Mouse (Mus musculus) left cerebral cortex, adult 2 months (tissue): ENCODE measurements at regions not wholly inside any gene's neighbourhood (a gene's known extent, or its start where the extent isn't known, plus 50 kb on each side); places are given as distances from the start of the nearest gene placed in this dataset.

Experiments used
- DNase-seq, 2 experiments: peaks; one replicate each; pipeline ENCODE4 v3.0.0; 2021 to 2022; ENCODE audit warnings: low spot score in 2 of 2, mixed read lengths in 1 of 2; ENCODE audit errors: extremely low spot score in 1 of 2
- H3K27ac ChIP-seq: fragments of 200-600 bp; 2 replicates; pipeline ENCODE4 v1.8.1; 2022
- H3K4me3 ChIP-seq: fragments of 200-600 bp; 2 replicates; pipeline ENCODE4 v1.8.1; 2022
- CTCF ChIP-seq: fragments of 200-600 bp; IDR thresholded peaks from 2 replicates; pipeline ENCODE4 v1.8.1; 2022; ENCODE audit warnings: antibody characterized with exemption, mild to moderate bottlenecking, moderate library complexity
- intact Hi-C: fragments of 180-260 bp; cut with DNase I; formaldehyde crosslinking; loops from one replicate; pipeline ENCODE4 v1.15.1; 2025

- intact Hi-C loops: no loop called here
Observed at GRCm38 (mm10) chr1:137923705-137924104, 251.8 kb downstream of the Ptprc start.

GRCm38 (mm10) chr1:137922769-137923168, 252.7 kb downstream of the Ptprc start:
- no peak for TF ChIP-seq CTCF
- H3K27ac ChIP-seq: no peak overlapping the region
- peak; percentile 29 to 59 for DNase-seq
- H3K4me3 ChIP-seq: no peak overlapping the region
- intact Hi-C loops: no loop called here

More at GRCm38 (mm10) chr1:137923705-137924104, 251.8 kb downstream of the Ptprc start:
- H3K27ac ChIP-seq: 0 out of 2 replicates have a peak overlapping the region, but pooled peaks have one; percentile 11
- no peak for TF ChIP-seq CTCF
- H3K4me3 ChIP-seq: no peak overlapping the region
- DNase-seq: no peak

- peak overlapping the region; percentile 1; the same call in 1 of the 2 replicates for H3K27ac ChIP-seq
- DNase-seq: no peak
- no peak for TF ChIP-seq CTCF
- intact Hi-C loops: no loop called here
- H3K4me3 ChIP-seq: no peak overlapping the region
Observed at GRCm38 (mm10) chr1:137921592-137921991, 253.9 kb downstream of the Ptprc start.

GRCm38 (mm10) chr1:137919739-137920563, 255.6 kb downstream of the Ptprc start:
- intact Hi-C loops: no loop called here
- H3K4me3 ChIP-seq: no peak overlapping the region
- no peak for TF ChIP-seq CTCF
- no peak for DNase-seq
- peak overlapping the region; percentile 13; the same call in 1 of the 2 replicates for H3K27ac ChIP-seq

GRCm38 (mm10) chr1:137917449-137917848, 258.1 kb downstream of the Ptprc start:
- DNase-seq: no peak
- no peak overlapping the region for H3K4me3 ChIP-seq
- no peak for TF ChIP-seq CTCF
- intact Hi-C loops: no loop called here
- no peak overlapping the region for H3K27ac ChIP-seq

- Histone ChIP-seq H3K4me3 (no peak overlapping the region), H3K27ac (no peak overlapping the region)
- TF ChIP-seq CTCF: no peak
- DNase-seq: no peak
- intact Hi-C loops: no loop called here
Observed at GRCm38 (mm10) chr1:137906883-137907282, 268.6 kb downstream of the Ptprc start.

- intact Hi-C loops: no loop called here
- no peak overlapping the region for H3K4me3 ChIP-seq
- TF ChIP-seq CTCF: no peak
- no peak for DNase-seq
- no peak overlapping the region; the same call in 1 of the 2 replicates for H3K27ac ChIP-seq
Observed at GRCm38 (mm10) chr1:137906477-137906876, 269.0 kb downstream of the Ptprc start.

DNA sequence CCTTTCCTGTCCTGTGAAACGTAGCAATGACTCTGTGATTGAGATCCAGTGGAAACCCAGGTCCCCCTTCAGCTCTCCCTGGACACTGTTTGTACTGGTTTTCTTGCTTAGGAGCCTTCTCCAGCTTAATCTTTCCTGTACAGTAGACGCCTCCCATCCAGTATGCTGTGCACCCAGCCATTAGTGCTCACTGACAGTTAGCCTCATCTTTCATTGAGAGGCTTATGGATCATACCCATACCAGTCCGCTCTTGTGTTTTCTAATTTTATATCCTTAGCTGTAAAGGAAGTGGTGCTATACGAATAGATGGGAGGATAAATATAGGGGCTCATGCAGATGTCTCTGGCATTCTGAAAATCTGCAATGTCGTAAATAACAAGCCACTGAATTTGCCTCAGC, 269.9 kb downstream of the Ptprc start:
- Histone ChIP-seq H3K27ac (peak overlapping the region; percentile 65), H3K4me3 (peak overlapping the region; percentile 10; the same call in 1 of the 2 replicates)
- DNase-seq: no peak
- intact Hi-C loops: no loop called here
- no peak for TF ChIP-seq CTCF

GRCm38 (mm10) chr1:137903351-137903750, 272.2 kb downstream of the Ptprc start:
- H3K4me3 ChIP-seq: peak overlapping the region; percentile 60
- DNase-seq: no peak
- intact Hi-C loops: no loop called here
- H3K27ac ChIP-seq: peak overlapping the region; percentile 92
- no peak for TF ChIP-seq CTCF

GRCm38 (mm10) chr1:137902859-137903258, 272.6 kb downstream of the Ptprc start:
- TF ChIP-seq CTCF: no peak
- Histone ChIP-seq H3K27ac (peak overlapping the region; percentile 92), H3K4me3 (peak overlapping the region; percentile 60)
- intact Hi-C loops: no loop called here
- no peak for DNase-seq

- Histone ChIP-seq H3K27ac (peak overlapping the region; percentile 92), H3K4me3 (peak overlapping the region; percentile 60)
- no peak for DNase-seq
- intact Hi-C loops: loop anchor here (2.0 kb wide), 2 partner anchors 65 to 143 kb away; no protein-coding TSS in a partner anchor
- TF ChIP-seq CTCF: no peak
Observed at GRCm38 (mm10) chr1:137901996-137902395, 273.5 kb downstream of the Ptprc start.

DNA sequence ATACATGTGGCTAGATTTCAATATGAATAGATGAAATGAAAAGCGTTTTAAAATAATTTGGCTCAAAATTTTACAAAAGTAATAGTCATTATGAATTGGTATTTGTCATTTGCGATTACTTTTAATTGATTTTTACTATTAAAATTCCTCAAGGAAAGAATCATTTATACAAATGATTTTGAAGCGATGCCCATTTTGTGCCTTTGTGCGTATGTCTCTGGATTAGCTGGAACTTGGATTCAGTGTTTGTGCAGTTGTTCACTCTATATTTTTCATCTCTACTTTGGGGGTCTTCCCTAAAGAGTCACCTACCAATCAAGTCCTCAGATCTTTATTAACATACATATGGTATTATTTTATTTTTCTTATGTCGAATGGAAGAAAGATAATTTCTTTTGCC, 274.3 kb downstream of the Ptprc start:
- TF ChIP-seq CTCF: no peak
- intact Hi-C loops: loop anchor here (2.0 kb wide), 2 partner anchors 66 to 144 kb away; no protein-coding TSS in a partner anchor
- peak overlapping the region; percentile 92 for H3K27ac ChIP-seq
- H3K4me3 ChIP-seq: peak overlapping the region; percentile 60
- DNase-seq: no peak

GRCm38 (mm10) chr1:137900621-137901071, 274.9 kb downstream of the Ptprc start:
- TF ChIP-seq CTCF: no peak
- peak overlapping the region; percentile 92 for H3K27ac ChIP-seq
- DNase-seq: peak; percentile 18 to 33
- intact Hi-C loops: loop anchor here (2.0 kb wide), 2 partner anchors 66 to 144 kb away; no protein-coding TSS in a partner anchor
- peak overlapping the region; percentile 60 for H3K4me3 ChIP-seq
